Mouse (Mus musculus) MEL (cell line): Measurements from ENCODE around the gene Bicd2.

Experiments used
- BHLHE40 ChIP-seq: IDR thresholded peaks from 2 replicates; pipeline ENCODE4 v1.6.1; 2012; ENCODE audit warnings: low read depth, mild to moderate bottlenecking, inconsistent platforms, low read length, improper control_type of control experiment, borderline replicate concordance
- CHD1 ChIP-seq: IDR thresholded peaks from 2 replicates; pipeline ENCODE4 v1.6.1; 2012; ENCODE audit warnings: low read depth, mild to moderate bottlenecking, inconsistent platforms, low read length, improper control_type of control experiment
- CTCF ChIP-seq, 3 experiments: IDR thresholded peaks in 2 of 3; conservative IDR thresholded peaks in 1 of 3; 2 replicates each; pipeline ENCODE4 v1.5.1; 2011 to 2012; ENCODE audit warnings: low read length in 3 of 3, low read depth in 2 of 3, mild to moderate bottlenecking in 2 of 3, improper control_type of control experiment in 1 of 3, inconsistent platforms in 1 of 3, mixed read lengths in 1 of 3, moderate library complexity in 1 of 3; ENCODE audit not compliant: control insufficient read depth in 1 of 3, insufficient read depth in 1 of 3, poor library complexity in 1 of 3, severe bottlenecking in 1 of 3
- E2F4 ChIP-seq: IDR thresholded peaks from 2 replicates; pipeline ENCODE4 v1.6.1; 2011; ENCODE audit warnings: low read depth, low read length, improper control_type of control experiment, borderline replicate concordance
- EP300 ChIP-seq, 2 experiments: IDR thresholded peaks; 2 replicates each; pipeline ENCODE4 v1.6.1; 2011; ENCODE audit warnings: improper control_type of control experiment in 2 of 2, low read length in 2 of 2, low read depth in 1 of 2, mild to moderate bottlenecking in 1 of 2
- GABPA ChIP-seq: IDR thresholded peaks from 2 replicates; pipeline ENCODE4 v1.6.1; 2012; ENCODE audit warnings: low read depth, mild to moderate bottlenecking, inconsistent platforms, low read length, improper control_type of control experiment, moderate library complexity
- HCFC1 ChIP-seq: IDR thresholded peaks from 2 replicates; pipeline ENCODE4 v1.6.1; 2012; ENCODE audit warnings: low read depth, mild to moderate bottlenecking, inconsistent platforms, low read length, improper control_type of control experiment, moderate library complexity
- MAZ ChIP-seq: IDR thresholded peaks from 2 replicates; pipeline ENCODE4 v1.6.1; 2012; ENCODE audit warnings: low read depth, mild to moderate bottlenecking, inconsistent platforms, low read length, improper control_type of control experiment
- MEF2A ChIP-seq: IDR thresholded peaks from 2 replicates; pipeline ENCODE4 v1.6.1; 2014; ENCODE audit warnings: low read depth, mild to moderate bottlenecking, inconsistent platforms, low read length, improper control_type of control experiment; ENCODE audit not compliant: poor library complexity, insufficient replicate concordance, severe bottlenecking; ENCODE audit errors: extremely low read depth
- NELFE ChIP-seq: IDR thresholded peaks from 2 replicates; pipeline ENCODE4 v1.6.1; 2011; ENCODE audit warnings: low read depth, low read length, improper control_type of control experiment
- POLR2A ChIP-seq, 2 experiments: IDR thresholded peaks; 2 replicates each; pipeline ENCODE4 v1.6.1; 2011 to 2012; ENCODE audit warnings: low read length in 2 of 2, mild to moderate bottlenecking in 2 of 2, control low read depth in 1 of 2, improper control_type of control experiment in 1 of 2, low read depth in 1 of 2, moderate library complexity in 1 of 2; ENCODE audit not compliant: control insufficient read depth in 1 of 2, insufficient read depth in 1 of 2, poor library complexity in 1 of 2
- USF1 ChIP-seq: IDR thresholded peaks from 2 replicates; pipeline ENCODE4 v1.6.1; 2014; ENCODE audit warnings: low read depth, mild to moderate bottlenecking, inconsistent platforms, low read length, improper control_type of control experiment, moderate library complexity
- ZC3H11A ChIP-seq: IDR thresholded peaks from 2 replicates; pipeline ENCODE4 v1.6.1; 2012; ENCODE audit warnings: low read depth, mild to moderate bottlenecking, inconsistent platforms, low read length, improper control_type of control experiment
- ZKSCAN1 ChIP-seq: IDR thresholded peaks from 2 replicates; pipeline ENCODE4 v1.6.1; 2012; ENCODE audit warnings: low read depth, mild to moderate bottlenecking, inconsistent platforms, low read length, improper control_type of control experiment, moderate library complexity

DNA sequence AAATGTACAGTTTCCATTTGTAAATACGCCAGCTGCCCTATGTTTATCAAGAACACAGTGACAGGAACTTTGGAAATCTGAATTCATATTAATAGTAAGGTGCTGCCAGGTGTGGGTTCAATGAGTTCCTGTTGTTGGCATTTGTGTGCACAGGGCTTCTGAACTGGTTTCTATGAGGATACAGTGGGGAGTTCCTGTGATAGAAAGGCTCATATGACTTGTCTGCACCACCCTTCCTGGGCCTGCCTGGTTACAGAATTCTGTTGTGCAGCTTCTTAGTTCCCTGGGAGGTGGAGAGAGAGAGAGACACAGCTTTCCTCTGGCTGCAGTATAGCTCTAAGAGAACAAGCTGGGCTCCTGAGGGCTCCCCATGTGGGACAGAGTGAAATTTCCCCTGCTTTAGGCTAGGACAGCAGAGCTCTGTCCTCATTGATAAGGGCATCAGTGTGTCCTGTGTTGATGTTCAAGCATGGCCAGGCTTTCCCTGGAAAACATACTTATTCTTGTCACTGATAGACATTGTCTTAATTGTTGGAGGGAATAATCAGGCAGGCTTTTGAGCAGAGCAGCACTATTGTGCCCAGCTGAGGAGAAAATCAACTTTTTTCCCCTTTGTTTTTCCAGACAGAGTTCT lies 86.8 kb downstream of the Bicd2 start:
- no peak for TF ChIP-seq USF1
- TF ChIP-seq MAZ: no peak
- TF ChIP-seq CTCF (IDR thresholded peaks at IDR 0.05 in 2 of 3, conservative IDR thresholded peaks at IDR 0.05 in 1 of 3; ENCODE audit: control insufficient read depth in 1 of 3, insufficient read depth in 1 of 3, low read depth in 2 of 3, low read length in 3 of 3, poor library complexity in 1 of 3, severe bottlenecking in 1 of 3): no peak
- TF ChIP-seq GABPA: no peak
- no peak for TF ChIP-seq E2F4
- TF ChIP-seq EP300 (IDR thresholded peaks at IDR 0.05; ENCODE audit: low read depth in 1 of 2, low read length in 2 of 2): no peak
- no peak for TF ChIP-seq CHD1
- TF ChIP-seq BHLHE40: no peak
- TF ChIP-seq ZKSCAN1: no peak
- no peak for TF ChIP-seq MEF2A
- TF ChIP-seq POLR2A (IDR thresholded peaks at IDR 0.05; ENCODE audit: control insufficient read depth in 1 of 2, insufficient read depth in 1 of 2, low read depth in 1 of 2, low read length in 2 of 2, poor library complexity in 1 of 2): no peak
- no peak for TF ChIP-seq ZC3H11A
- TF ChIP-seq NELFE: no peak
- no peak for TF ChIP-seq HCFC1
